Mouse (Mus musculus): Measurements from ENCODE around the gene Trp53i13.

Trp53i13 gene

GRCm38 (mm10) chr11:77492311-77492871 lies 23.4 kb downstream of the Trp53i13 start:
- DNase-seq (ENCODE audit: low spot score): no peak

- DNase-seq (ENCODE audit: low spot score): peak; percentile 90
These were observed 24.1 kb downstream of the Trp53i13 start for GRCm38 (mm10) chr11:77491502-77492291.

- DNase-seq (ENCODE audit: low spot score): peak; percentile 98
These were observed 24.7 kb downstream of the Trp53i13 start for GRCm38 (mm10) chr11:77491123-77491501.

- no peak for DNase-seq (ENCODE audit: low spot score)
These were observed 25.3 kb downstream of the Trp53i13 start for GRCm38 (mm10) chr11:77490451-77490850.

- peak; percentile 91 for DNase-seq (ENCODE audit: low spot score)
These were observed 26.1 kb downstream of the Trp53i13 start, which contains the start of gene Ankrd13b for GRCm38 (mm10) chr11:77489591-77490235. Gene Ankrd13b, minus strand, starts transcription at chr11:77489678.

GRCm38 (mm10) chr11:77488771-77489581 lies 26.8 kb downstream of the Trp53i13 start:
- peak; percentile 46 for DNase-seq (ENCODE audit: low spot score)

- no peak for DNase-seq (ENCODE audit: low spot score)
These were observed 29.0 kb downstream of the Trp53i13 start for GRCm38 (mm10) chr11:77486798-77487197.

- DNase-seq (ENCODE audit: low spot score): no peak
These were observed 30.6 kb downstream of the Trp53i13 start for GRCm38 (mm10) chr11:77485229-77485628.

GRCm38 (mm10) chr11:77483510-77484255 lies 32.1 kb downstream of the Trp53i13 start:
- DNase-seq (ENCODE audit: low spot score): no peak

- no peak for DNase-seq (ENCODE audit: low spot score)
These were observed 32.7 kb downstream of the Trp53i13 start for GRCm38 (mm10) chr11:77483043-77483442.

GRCm38 (mm10) chr11:77476895-77477294 lies 38.9 kb downstream of the Trp53i13 start:
- DNase-seq (ENCODE audit: low spot score): no peak

GRCm38 (mm10) chr11:77476216-77476615 lies 39.6 kb downstream of the Trp53i13 start:
- no peak for DNase-seq (ENCODE audit: low spot score)

GRCm38 (mm10) chr11:77472775-77473174 lies 43.0 kb downstream of the Trp53i13 start:
- DNase-seq (ENCODE audit: low spot score): no peak

- no peak for DNase-seq (ENCODE audit: low spot score)
These were observed 44.4 kb downstream of the Trp53i13 start for GRCm38 (mm10) chr11:77471407-77471806.

GRCm38 (mm10) chr11:77468397-77468796 lies 47.4 kb downstream of the Trp53i13 start:
- no peak for DNase-seq (ENCODE audit: low spot score)

- peak; percentile 73 for DNase-seq (ENCODE audit: low spot score)
These were observed 48.0 kb downstream of the Trp53i13 start for GRCm38 (mm10) chr11:77467784-77468183.

GRCm38 (mm10) chr11:77467157-77467556 lies 48.6 kb downstream of the Trp53i13 start:
- DNase-seq (ENCODE audit: low spot score): peak; percentile 63

- DNase-seq (ENCODE audit: low spot score): no peak
These were observed 49.2 kb downstream of the Trp53i13 start for GRCm38 (mm10) chr11:77466544-77466943.

- DNase-seq (ENCODE audit: low spot score): no peak
These were observed 50.7 kb downstream of the Trp53i13 start for GRCm38 (mm10) chr11:77465111-77465510.

GRCm38 (mm10) chr11:77464684-77465083 lies 51.1 kb downstream of the Trp53i13 start:
- no peak for DNase-seq (ENCODE audit: low spot score)

- DNase-seq (ENCODE audit: low spot score): no peak
These were observed 52.0 kb downstream of the Trp53i13 start for GRCm38 (mm10) chr11:77463786-77464185.

GRCm38 (mm10) chr11:77463101-77463445 lies 52.7 kb downstream of the Trp53i13 start:
- DNase-seq (ENCODE audit: low spot score): no peak

Data from embryo, embryonic 10.5 days (tissue).